Mouse (Mus musculus) cerebellum, adult 18-20 months (tissue): Measurements from ENCODE around the gene Slain2.
"Not testable (repeated sequence)": the region's sequence is repeated elsewhere in the genome, so short reads cannot be mapped to it uniquely, and the experiment has no call there.

Experiments used
- DNase-seq, 2 experiments: peaks; one replicate each; pipeline ENCODE4 v3.0.0; 2021

Slain2 gene

DNA sequence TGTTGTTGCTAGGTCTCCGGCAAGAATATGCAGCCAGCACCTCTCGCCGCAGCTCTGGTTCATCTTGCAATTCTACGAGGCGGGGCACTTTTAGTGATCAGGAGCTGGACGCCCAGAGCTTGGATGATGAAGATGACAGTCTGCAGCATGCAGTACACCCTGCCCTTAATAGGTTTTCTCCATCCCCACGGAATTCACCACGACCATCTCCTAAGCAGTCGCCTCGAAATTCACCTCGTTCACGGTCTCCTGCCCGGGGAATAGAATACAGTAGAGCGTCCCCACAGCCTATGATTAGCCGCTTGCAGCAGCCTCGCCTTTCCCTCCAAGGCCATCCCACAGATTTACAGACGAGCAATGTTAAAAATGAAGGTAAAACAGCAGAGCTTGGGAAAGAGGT, 43.2 kb downstream of the Slain2 start:
- no peak for DNase-seq

DNA sequence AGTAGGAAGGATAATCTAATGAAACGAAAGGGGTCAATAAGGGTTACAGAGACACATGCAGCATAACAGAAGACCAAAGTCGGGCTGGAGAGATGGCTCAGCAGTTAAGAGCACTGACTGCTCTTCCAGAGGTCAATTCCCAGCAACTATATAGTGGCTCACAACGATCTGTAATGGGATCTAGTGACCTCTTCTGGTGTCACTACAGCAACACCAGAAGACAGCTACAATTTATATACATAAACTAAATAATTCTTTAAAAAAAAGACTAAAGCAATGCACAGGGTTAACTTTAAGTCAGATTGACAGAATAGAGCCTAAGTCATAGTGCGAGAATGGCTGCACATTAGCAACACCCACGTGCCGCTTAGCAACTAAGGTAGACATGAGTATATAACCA, 46.0 kb downstream of the Slain2 start:
- no peak for DNase-seq

DNA sequence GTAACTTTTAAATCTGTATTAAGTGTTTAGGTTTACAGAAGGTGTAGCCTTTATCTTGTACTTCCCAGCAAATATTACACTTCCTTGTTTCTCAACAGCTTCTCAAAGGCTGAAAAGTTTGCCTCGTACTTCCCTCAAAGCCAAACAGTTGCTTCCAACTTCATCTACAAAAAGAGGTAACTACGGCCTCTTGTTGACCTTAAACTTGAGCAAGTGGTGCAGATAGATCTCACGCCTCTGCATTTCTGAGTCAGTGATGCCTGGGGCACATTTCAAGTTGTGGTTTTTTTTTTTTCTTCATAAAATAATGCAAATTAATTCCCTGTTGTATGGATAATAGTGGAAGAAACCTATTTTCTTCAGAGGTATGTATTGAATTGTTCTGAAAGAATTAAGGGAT, 51.6 kb downstream of the Slain2 start:
- no peak for DNase-seq

DNA sequence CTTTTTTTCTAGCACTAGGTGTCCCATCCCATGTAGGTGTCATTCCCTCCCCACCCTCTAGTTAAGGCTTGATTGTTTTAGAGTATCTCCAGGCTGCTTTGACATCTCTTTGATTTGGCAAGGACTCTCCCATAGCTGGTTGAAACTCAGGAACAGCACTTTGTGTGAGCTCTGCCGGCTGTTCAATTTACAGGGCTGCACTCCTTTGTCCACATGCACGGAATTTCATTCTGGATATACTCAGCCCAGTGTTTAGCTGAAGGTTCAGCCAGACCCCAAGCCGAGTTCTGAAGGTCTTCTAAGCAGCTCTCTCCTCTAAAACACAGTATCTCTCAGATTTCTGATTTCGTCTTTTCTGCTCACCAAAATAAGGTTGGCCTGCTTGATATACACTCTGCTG, 58.3 kb downstream of the Slain2 start:
- no peak for DNase-seq

DNA sequence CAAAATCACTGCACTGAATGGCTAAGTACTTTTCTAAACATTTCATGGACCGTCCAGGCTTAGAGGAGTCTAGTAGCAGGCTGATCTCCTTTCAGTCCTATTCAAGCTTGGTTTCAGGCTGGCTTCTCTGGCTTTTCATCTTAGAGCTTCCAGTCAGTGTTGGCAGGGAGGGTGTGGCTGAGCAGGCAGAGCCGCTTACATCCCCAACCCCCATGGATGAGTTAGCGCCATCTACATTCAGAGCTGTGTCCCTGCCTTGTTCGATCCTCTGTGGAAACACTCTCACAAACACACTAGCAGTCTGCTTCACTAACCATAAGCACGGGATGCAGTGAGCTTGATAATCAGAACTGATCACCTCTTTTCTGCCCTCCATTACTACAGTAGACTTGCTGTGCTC, 58.8 kb downstream of the Slain2 start:
- no peak for DNase-seq

DNA sequence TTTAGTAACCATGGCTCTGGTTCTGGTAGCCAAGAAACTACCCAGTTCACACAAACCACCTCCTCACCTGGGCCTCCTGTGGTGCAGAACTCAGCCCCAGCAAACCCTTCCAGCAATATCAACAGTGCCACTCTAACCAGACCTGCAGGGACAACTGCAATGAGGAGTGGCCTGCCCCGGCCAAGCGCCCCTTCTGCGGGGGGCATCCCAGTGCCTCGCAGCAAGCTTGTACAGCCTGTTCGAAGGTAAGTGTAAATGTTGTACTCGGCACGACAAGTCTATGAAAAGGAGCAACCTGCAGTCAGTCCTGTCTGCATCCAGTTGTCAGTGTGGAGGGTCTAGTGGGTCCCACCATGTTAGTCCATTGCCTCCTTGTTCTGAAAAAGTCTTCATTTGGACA, 60.5 kb downstream of the Slain2 start, which contains the start of gene Gm10135:
Gene Gm10135, minus strand, starts transcription at position 101 of the 400 bp plus-strand sequence.
- DNase-seq = no peak

DNA sequence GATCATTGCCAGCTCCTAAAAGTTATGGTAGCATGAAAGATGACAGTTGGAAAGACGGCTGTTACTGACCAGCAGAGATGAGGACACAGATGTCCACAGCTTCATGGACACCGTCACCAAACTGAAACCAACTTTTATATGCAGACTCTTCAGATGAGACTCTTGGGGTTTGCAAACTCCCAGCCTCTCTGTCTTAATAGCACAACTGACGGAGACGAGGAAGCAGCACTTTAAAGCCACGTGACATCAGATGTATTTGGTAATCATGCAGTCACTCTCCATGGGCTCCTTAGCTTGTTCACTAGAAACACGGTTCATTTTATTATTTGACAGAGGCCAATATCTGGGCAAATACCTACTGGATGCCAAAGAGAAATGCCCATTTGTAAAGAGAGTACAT, 61.9 kb downstream of the Slain2 start:
- DNase-seq = no peak

DNA sequence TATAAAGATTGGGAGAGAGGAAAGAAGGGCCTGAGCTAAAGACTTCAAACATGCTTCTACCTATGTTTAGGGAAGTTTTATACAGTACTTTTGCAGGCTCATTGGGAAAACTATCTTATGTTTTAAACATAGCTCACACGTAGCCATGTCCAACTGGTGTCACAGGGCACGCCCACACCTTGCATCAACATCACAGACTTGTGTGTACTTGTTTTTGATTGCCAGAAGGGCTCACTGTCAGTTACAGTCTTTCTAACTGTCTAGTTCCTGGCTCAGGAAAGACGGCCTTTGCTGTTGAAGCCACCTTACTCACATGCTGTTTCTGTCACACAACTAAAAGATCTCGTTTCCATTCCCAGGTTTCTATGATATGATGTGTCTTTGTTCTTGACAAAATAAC, 62.4 kb downstream of the Slain2 start:
- DNase-seq = no peak

DNA sequence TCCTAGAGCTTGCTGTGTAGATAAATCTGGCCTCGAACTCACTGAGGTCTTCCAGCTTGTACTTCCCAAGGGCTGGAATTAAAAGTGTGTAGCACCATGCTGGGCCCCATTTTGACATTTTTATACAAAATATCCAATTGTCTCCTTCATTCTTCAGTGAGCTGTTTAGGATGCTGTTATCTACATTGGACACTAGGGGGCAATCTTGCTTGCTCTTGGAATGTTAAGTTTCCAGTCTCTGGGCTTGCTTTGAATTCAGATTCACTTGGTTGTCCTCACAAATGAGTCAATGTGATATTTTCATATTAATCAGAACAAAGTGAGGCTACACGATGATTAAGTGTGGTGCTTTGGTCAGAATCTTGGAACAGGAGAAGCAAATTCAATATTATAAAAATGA, 70.0 kb downstream of the Slain2 start:
- peak; percentile 13 to 19 for DNase-seq

DNA sequence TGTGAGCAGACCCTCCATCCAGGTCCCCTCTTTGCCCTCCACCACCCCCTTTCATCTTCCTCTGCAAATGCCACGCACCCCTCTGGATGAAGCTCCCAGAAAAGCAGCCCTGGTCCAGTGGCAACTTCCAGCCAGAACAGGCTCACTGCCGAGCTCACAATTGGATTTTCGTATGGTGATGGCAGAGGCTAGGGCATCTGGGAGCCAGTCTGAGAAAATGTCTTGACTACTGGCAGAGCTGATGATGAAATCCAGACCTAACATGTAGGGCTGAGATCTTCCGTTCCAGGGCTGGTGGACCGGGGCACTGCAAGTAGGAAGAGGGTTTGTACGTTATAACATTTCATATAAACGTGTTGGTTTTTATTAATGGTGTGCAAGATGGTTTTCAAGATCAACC, 73.7 kb downstream of the Slain2 start:
- no peak for DNase-seq

DNA sequence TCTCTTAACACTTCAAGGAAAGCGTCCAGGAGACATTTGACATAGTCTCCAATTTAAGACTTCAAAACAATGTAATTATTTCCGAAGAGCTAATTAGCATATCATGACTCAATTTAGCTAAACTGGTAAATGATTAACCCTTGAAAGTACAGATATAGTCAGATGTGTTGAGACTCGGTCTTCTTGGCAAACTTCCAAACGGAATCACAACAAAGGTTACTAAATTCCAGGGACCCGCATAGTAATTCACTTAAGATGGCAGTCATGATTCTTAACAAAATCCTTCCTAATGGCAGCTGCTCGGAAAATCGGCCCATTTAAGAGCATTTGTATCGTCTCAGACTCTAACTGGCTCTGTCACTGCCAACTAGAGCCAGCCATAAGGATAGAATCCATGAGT, 75.7 kb downstream of the Slain2 start:
- DNase-seq = no peak

DNA sequence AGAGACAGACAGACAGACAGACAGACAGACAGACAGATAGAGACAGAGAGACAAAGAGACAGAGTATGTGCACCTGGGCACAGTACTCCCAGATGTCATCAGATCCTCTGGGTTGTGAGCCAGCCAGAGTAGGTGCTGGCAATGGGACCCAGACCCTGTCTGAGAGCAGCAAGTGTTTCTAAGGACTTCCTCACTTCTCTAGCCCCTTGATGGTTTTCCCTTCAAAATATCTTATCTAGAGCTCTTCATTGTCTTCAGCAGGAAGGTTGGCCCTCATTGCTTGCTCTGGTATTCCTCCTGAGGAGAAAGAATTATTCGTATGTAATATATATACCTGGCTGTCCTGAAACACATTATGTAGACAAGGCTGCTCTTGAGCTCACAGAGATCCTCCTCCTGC, 78.4 kb downstream of the Slain2 start:
- DNase-seq = no peak

DNA sequence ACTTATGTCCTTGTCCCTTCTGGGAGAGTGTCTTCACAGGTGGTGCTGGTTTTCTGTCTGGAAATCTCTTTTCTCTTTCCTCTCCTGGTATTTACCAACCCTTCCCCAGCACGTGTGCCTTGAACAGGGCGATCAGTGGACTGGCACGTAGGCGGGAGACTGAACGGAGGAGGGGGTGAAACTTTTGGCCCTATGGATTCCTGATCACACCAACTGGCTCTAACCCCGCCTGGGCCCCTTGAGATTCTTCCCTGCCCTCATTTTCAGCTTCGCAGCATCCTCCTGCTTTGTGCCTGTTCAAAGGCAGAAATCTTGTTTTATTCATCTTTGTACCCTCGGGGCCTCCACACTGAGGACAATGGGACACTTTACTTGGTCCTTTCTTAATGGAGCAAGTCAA, 80.3 kb downstream of the Slain2 start:
- DNase-seq = no peak

DNA sequence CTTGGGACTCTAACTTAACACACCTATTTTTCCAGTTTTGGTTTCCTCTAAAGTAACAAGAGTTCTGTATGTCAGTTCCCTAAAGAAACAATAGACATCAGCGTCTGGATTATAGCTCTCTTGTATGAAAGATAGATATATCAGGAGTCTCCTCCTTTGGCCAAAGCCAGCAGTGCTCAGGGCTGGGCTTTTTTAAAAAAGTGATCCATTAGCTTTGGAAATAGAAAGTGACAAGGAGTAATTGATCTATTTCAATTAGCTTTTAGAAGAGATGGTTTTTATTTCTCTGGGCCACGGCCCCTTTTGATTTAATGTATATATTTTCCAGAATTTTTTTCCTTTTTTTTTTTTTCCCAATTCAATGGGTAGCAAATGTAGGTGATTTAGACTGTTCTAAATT, 80.8 kb downstream of the Slain2 start:
- DNase-seq = no peak

DNA sequence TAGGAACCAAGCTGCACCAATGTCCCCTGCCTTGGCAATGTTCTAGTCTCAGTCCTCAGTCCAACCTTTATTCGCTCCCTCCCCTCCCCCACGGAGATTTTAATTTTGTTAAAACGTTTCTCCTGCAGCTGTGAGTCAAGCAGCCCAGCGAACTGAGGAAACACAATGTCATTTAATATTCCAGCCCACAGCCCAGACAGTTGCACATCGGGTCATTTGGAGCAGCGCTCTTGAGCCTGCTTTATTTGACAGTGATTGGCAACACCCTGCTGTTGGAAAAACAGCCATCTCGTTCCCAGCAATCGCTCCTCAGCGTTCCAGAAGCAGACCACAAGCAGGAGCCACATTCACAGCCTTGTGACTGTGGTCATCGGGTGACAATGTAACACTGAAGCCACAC, 81.3 kb downstream of the Slain2 start:
- DNase-seq = no peak

DNA sequence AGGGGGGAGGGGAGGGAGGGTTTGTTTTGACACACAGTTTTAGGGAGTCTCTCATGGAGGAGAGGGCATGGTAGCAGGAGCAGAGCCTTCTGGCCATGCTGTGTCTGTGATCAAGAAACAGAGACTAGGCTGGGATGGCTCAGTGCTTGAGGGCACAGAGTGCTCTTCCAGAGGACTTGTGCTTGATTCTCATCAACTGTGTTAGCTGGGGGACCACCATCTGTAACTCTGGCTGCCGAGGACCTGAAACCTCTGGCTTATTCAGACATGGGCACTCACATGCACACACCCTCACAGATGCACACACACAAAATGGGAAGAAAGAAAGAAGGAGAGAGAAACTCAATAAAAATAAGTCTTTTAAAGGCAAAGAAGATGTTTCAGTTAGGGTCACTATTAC, 84.4 kb downstream of the Slain2 start:
- DNase-seq = not testable (repeated sequence)

DNA sequence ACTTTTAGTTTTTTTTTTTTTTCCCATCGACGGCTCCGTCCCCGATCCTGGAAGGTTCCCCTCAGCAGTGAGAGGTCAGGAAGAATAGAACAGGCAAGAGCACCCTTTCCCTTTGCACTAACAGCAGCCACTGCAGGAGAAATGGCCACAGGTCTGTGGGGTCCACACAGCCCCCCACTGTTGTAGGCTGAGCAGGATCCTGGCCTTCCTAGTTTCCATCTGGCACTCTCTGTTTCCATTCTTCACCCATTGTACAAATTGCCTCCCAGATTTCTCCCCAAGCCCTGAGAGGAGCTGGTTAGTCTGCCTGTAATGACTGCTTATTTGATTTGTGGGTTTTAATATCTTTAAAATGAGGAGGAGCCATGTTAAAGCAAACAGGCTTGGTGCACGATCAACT, 89.9 kb downstream of the Slain2 start:
- DNase-seq = no peak

DNA sequence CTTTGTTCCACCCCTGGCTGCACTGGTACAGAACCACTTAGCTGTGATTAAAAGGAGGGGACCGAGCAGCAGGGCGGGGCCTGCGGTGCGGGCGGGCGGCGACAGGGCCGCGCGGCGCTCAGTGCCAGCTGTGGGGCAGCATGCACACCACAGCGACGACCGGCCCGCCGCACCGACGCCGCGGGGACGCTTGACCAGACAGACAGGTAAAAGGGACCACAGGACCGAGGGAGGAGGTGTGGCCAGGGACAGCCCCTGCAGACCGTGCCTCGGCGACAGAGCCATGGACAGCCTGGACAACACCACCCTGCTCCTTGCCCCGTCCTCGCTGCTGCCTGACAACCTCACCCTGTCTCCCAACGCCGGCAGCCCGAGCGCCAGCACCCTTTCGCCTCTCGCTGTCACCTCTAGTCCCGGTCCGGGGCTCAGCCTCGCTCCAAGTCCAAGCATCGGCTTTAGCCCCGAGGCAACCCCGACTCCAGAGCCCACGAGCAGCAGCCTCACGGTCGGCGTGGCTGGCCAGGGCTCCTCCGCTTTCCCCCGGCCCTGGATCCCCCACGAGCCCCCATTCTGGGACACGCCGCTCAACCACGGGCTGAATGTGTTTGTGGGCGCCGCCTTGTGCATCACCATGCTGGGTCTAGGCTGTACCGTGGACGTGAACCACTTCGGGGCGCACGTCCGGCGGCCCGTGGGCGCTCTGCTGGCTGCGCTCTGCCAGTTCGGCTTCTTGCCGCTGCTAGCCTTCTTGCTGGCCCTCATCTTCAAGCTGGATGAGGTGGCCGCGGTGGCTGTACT, 92.9 kb downstream of the Slain2 start, which contains the start of gene Slc10a4:
Gene Slc10a4, plus strand, starts transcription at position 100 of the 798 bp plus-strand sequence.
- no peak for DNase-seq

DNA sequence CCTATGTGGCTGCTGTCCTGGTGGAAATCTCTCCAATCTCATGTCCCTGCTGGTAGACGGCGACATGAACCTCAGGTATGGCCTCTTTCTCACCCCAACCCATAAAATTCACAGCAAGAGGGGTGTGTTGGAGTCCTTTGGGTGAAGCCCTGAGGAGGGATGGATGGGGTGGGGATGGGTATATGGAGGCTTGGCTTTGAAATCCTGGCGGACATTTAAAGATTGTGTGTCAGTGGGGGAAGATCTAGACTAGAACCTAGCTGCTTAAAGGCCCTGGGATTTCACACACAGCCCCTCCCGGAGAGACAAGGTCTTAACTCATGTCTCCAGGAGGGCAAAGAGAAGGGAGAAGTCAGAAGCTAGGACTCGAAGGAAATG, 93.5 kb downstream of the Slain2 start:
- DNase-seq = no peak

DNA sequence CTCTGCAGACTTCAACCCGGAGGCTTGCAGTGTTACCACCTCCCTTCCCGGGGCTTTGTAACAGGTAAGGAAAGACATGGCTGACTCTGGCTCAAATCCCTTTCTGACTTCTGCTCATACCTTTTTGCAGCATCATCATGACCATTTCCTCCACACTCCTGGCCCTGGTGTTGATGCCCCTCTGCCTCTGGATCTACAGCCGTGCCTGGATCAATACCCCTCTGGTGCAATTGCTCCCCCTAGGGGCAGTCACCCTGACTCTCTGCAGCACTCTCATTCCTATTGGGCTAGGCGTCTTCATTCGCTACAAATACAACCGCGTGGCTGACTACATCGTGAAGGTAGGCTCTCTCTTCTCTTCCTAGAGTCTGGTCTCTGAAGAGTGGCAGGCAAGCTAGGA, 94.1 kb downstream of the Slain2 start:
- not testable (repeated sequence) for DNase-seq

DNA sequence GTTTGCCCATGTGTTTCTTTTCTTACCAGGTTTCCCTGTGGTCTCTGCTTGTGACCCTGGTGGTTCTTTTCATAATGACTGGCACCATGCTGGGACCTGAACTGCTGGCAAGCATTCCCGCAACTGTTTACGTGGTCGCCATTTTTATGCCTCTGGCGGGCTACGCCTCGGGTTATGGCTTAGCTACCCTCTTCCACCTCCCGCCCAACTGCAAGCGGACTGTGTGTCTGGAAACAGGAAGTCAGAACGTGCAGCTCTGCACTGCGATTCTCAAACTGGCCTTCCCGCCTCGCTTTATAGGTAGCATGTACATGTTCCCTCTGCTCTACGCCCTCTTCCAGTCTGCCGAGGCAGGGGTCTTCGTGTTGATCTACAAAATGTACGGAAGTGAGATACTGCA, 97.7 kb downstream of the Slain2 start:
- DNase-seq = not testable (repeated sequence)

DNA sequence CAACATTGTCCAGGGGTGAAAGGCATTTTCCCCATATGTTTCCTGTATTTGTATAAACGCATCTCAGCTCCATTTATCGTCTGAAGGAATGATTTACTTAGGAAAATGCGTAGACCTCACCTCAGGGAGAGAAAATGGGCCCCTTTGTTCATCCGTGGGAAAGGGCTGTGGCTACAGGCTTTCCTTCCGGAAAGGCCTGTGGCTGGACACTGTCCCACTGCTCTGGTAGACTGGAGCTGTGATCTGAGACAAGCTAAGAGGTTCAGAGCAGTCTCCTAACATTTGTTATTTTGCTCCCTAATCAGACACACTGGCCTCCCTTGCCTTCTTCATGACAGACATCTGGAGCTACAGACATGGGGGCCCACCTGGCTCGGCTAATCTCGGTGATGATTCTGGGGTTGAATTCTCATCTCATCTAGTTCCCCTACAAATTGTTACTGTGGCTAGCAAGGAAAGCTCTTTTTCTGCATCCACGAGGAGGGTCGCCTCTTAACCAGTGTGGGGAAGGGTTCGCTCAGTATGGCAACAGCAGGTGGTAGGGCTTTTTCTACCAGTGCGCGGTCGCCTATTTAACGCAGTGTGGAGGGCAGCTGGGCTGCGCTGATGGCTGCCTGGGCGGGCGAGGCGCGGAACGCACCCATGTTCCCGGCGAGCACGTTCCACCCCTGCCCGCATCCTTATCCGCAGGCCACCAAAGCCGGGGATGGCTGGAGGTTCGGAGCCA, 98.9 kb downstream of the Slain2 start:
- DNase-seq = not testable (repeated sequence)

DNA sequence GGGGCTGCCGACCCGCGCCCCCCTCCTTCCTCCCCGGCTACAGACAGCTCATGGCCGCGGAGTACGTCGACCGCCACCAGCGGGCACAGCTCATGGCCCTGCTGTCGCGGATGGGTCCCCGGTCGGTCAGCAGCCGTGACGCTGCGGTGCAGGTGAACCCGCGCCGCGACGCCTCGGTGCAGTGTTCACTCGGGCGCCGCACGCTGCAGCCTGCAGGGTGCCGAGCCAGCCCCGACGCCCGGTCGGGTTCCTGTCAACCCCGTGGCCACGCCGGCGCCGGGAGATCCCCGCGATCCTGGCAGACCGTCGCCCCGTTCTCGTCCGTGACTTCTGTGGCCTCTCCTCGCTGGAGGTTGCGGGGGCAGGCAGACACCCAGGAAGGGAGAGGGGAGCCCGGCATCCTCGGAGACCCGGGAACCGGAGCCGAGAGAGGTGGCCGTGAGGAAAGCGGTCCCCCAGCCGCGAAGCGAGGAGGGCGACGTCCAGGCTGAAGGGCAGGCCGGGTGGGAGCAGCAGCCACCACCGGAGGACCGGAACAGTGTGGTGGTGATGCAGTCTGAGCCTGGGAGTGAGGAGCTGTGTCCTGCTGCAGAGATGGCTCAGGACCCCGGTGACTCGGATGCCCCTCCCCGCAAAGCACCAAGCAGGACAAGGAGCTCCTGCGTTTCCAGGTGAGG, 99.6 kb downstream of the Slain2 start:
- not testable (repeated sequence) for DNase-seq

DNA sequence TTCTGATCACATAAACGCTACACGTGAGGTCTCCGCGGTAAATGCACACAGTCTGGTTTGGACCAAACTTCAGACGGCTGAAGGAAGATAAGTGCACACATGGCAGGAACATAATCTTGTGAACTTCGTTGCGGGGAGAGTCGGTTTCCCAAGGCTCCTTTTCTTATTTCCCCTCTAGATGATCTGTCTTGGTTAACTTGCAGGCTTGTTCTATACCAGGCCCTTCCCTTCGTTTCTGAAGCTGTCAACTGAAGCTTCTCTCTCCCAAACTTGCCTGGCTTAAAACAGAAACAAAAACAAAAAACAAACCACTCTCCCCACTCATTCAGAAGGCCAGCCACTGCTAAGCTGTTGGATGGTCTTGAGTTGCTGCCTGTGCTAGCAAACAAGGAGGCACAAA, 100.6 kb downstream of the Slain2 start:
- no peak for DNase-seq
